Mouse (Mus musculus) heart, postnatal 14 days (tissue): ENCODE results near the gene Scgb1b29. TPM values are rescaled to one million over a fixed set of nuclear protein-coding genes. Genes with fewer than 3 reads are reported as not detected.
"Not testable (repeated sequence)": the region's sequence is repeated elsewhere in the genome, so short reads cannot be mapped to it uniquely, and the experiment has no call there.

Experiments
- DNase-seq, 2 experiments: peaks; one replicate each; pipeline ENCODE4 v3.0.0; 2021 to 2022
- intact Hi-C: fragments of 180-260 bp; cut with DNase I; formaldehyde crosslinking; loops from one replicate; pipeline ENCODE4 v1.15.1; 2025
- long read RNA-seq, 2 experiments: library from polyadenylated mRNA; stranded (forward); transcript quantifications; one replicate each; pipeline ENCODE4 v2.0.0; 2021
- total RNA-seq, 2 experiments: library from RNA; stranded (reverse); gene quantifications; 2 replicates each; pipeline ENCODE4 v1.2.3; 2021

Gene Scgb1b29
- total RNA-seq: not detected
- long read RNA-seq, experiment 1: 0 reads
- long read RNA-seq, experiment 2: 0 reads

- DNase-seq, intact Hi-C loops: not testable (repeated sequence)
Observed at GRCm38 (mm10) chr7:32441241-32441640, at the start of gene Scgb1b29. TSS of gene Scgb1b29 (plus strand) at chr7:32441541.

DNA sequence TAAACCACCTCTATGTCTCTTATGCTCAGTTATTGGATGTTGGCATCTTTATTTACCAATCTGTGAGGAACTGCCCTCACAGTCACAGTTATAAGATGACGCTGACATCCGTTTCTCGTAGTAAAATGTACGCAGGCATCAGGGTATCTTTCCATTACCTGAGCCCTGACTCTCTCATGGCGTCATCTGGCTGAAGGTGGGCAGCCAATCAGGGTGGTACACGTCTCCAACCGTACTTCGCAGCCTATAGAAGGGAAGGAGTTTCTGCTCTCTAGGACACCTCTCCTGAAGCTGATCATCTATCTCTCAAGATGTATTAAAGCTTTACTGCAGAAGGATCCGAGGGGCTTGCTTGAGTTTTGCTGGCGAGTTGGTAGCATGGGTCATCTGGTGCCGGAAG is 12.7 kb upstream of the Scgb1b29 start:
- intact Hi-C loops, DNase-seq: not testable (repeated sequence)

Other genes starting within 250 kb of the Scgb1b29 start
- gene Scgb2b11, start 230.4 kb upstream of the Scgb1b29 start, total RNA-seq: not detected
- not detected for gene Scgb1b11, start 218.7 kb upstream of the Scgb1b29 start, total RNA-seq
- gene Scgb2b12, start 114.3 kb upstream of the Scgb1b29 start, total RNA-seq: not detected
- not detected for gene Scgb1b12, start 107.4 kb upstream of the Scgb1b29 start, total RNA-seq